Mouse (Mus musculus) spleen, postnatal 14 days (tissue): Measurements from ENCODE around the gene Sh3d19.
"Not testable (repeated sequence)": the region's sequence is repeated elsewhere in the genome, so short reads cannot be mapped to it uniquely, and the experiment has no call there.

Experiments
- DNase-seq, 2 experiments: peaks; one replicate each; pipeline ENCODE4 v3.0.0; 2021 to 2022; ENCODE audit warnings: low spot score in 2 of 2

The Sh3d19 gene

GRCm38 (mm10) chr3:86093907-86094306 is 123.0 kb downstream of the Sh3d19 start:
- no peak for DNase-seq

- DNase-seq: no peak
Observed at GRCm38 (mm10) chr3:86101956-86102355, 131.0 kb downstream of the Sh3d19 start.

- DNase-seq: no peak
Observed at GRCm38 (mm10) chr3:86103449-86104291, 132.8 kb downstream of the Sh3d19 start.

- not testable (repeated sequence) for DNase-seq
Observed at GRCm38 (mm10) chr3:86104433-86104832, 133.5 kb downstream of the Sh3d19 start.

GRCm38 (mm10) chr3:86104909-86105308 is 134.0 kb downstream of the Sh3d19 start:
- DNase-seq: no peak

GRCm38 (mm10) chr3:86106086-86106632 is 135.2 kb downstream of the Sh3d19 start:
- no peak for DNase-seq

GRCm38 (mm10) chr3:86107637-86108539 is 137.0 kb downstream of the Sh3d19 start:
- no peak for DNase-seq

GRCm38 (mm10) chr3:86108576-86108975 is 137.7 kb downstream of the Sh3d19 start:
- DNase-seq: no peak

GRCm38 (mm10) chr3:86109099-86109498 is 138.2 kb downstream of the Sh3d19 start:
- DNase-seq: no peak

GRCm38 (mm10) chr3:86110077-86110476 is 139.2 kb downstream of the Sh3d19 start:
- peak in 1 of 2 experiments; percentile 17 for DNase-seq

GRCm38 (mm10) chr3:86112766-86113165 is 141.9 kb downstream of the Sh3d19 start:
- no peak for DNase-seq

GRCm38 (mm10) chr3:86114659-86115338 is 143.9 kb downstream of the Sh3d19 start:
- DNase-seq: no peak

GRCm38 (mm10) chr3:86116951-86117350 is 146.0 kb downstream of the Sh3d19 start:
- DNase-seq: no peak

- no peak for DNase-seq
Observed at GRCm38 (mm10) chr3:86119237-86119932, 148.5 kb downstream of the Sh3d19 start.

GRCm38 (mm10) chr3:86122156-86122555 is 151.2 kb downstream of the Sh3d19 start:
- DNase-seq: no peak

- DNase-seq: no peak
Observed at GRCm38 (mm10) chr3:86123251-86123746, 152.4 kb downstream of the Sh3d19 start.

GRCm38 (mm10) chr3:86129757-86130156 is 158.8 kb downstream of the Sh3d19 start:
- DNase-seq: peak in 1 of 2 experiments; percentile 46

- no peak for DNase-seq
Observed at GRCm38 (mm10) chr3:86134939-86135638, 164.2 kb downstream of the Sh3d19 start.

GRCm38 (mm10) chr3:86135886-86136563 is 165.1 kb downstream of the Sh3d19 start:
- DNase-seq: no peak
